Mouse (Mus musculus): ENCODE measurements at regions not wholly inside any gene's neighbourhood (a gene's known extent, or its start where the extent isn't known, plus 50 kb on each side); places are given as distances from the start of the nearest gene placed in this dataset.

DNA sequence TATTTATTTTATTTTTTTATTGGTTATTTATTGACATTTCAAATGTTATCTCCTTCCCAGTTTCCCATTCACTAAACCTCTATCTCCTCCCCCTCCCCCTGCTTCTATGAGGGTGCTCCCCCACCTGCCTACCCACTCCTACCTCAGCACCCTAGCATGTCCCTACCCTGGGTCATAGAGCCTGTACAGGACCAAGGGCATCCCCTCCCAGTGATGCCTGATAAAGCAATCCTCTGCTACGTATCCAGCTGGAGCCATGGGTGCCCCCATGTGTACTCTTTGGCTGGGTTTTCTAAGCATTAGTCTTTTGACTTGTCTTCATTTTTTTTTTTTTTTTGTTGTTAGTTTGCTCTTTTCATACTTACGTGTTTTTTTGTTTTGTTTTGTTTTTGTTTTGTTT is 502.9 kb downstream of the Irx1 start:
- Histone ChIP-seq H3K36me3 (ENCODE audit: control insufficient read depth, insufficient read depth) (no peaks in the 10 kb centered on the region), H3K4me3 (replicated peaks; ENCODE audit: low read length) (no peak overlapping the region), H3K4me1 (replicated peaks; ENCODE audit: control insufficient read depth, insufficient read depth, low read length) (peaks cover 7% of the 10 kb centered on the region), H3K27me3 (replicated peaks; ENCODE audit: control insufficient read depth, insufficient read depth, low read length) (peaks cover 16% of the 10 kb centered on the region; the same call in 1 of the 2 replicates), H3K27ac (ENCODE audit: low read length) (no peak overlapping the region), H3K9me3 (ENCODE audit: control insufficient read depth, low read length) (no peaks in the 10 kb centered on the region), H3K9ac (replicated peaks; ENCODE audit: low read depth, low read length) (no peak overlapping the region), H3K4me2 (ENCODE audit: low read length) (no peak overlapping the region)
- WGBS: 70% methylated on average over 2 of the region's 2 CpGs
- ATAC-seq: no peak

DNA sequence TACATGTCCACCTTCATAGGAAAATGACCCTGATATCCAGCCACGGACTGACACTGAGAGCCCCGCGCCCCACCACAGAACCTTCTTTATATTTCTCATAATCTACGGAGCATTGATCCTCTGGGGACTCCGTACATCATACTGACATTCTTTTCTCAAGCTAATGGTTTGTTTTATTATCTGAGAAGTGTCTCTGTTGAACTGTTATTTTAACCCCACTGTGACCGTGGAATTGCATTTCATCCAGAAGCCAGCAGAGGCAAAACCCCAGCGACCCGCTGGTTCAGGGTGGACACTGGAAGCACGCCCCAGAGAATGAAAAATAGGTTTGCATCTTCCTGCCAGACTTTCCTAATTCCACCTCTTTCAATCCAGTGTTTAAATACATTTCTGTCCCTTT is 503.4 kb downstream of the Irx1 start:
- Histone ChIP-seq H3K27me3 (replicated peaks; ENCODE audit: control insufficient read depth, insufficient read depth, low read length) (peaks cover 16% of the 10 kb centered on the region; the same call in 1 of the 2 replicates), H3K4me2 (ENCODE audit: low read length) (no peak overlapping the region)

GRCm38 (mm10) chr13:71459022-71459536 is 504.4 kb downstream of the Irx1 start:
- Histone ChIP-seq H3K27me3 (replicated peaks; ENCODE audit: control insufficient read depth, insufficient read depth, low read length) (peaks cover 16% of the 10 kb centered on the region; the same call in 1 of the 2 replicates), H3K4me1 (replicated peaks; ENCODE audit: control insufficient read depth, insufficient read depth, low read length) (peaks cover 7% of the 10 kb centered on the region), H3K9me3 (ENCODE audit: control insufficient read depth, low read length) (no peaks in the 10 kb centered on the region), H3K9ac (replicated peaks; ENCODE audit: low read depth, low read length) (peak overlapping the region; percentile 13; the same call in 1 of the 2 replicates), H3K4me2 (ENCODE audit: low read length) (peak overlapping the region; percentile 54), H3K27ac (ENCODE audit: low read length) (no peak overlapping the region), H3K36me3 (ENCODE audit: control insufficient read depth, insufficient read depth) (no peaks in the 10 kb centered on the region), H3K4me3 (replicated peaks; ENCODE audit: low read length) (peak overlapping the region; percentile 34)
- ATAC-seq: no peak
- 10% methylated on average over 11 of the region's 11 CpGs for WGBS

More for the DNA sequence above, 503.4 kb downstream of the Irx1 start:
- no peak overlapping the region for H3K27ac ChIP-seq (ENCODE audit: low read length)
- no peaks in the 10 kb centered on the region for H3K9me3 ChIP-seq (ENCODE audit: control insufficient read depth, low read length)
- 79% methylated on average over 9 of the region's 9 CpGs for WGBS
- ATAC-seq: no peak
- no peak overlapping the region for H3K4me3 ChIP-seq (replicated peaks; ENCODE audit: low read length)
- H3K36me3 ChIP-seq (ENCODE audit: control insufficient read depth, insufficient read depth): no peaks in the 10 kb centered on the region
- H3K4me1 ChIP-seq (replicated peaks; ENCODE audit: control insufficient read depth, insufficient read depth, low read length): peaks cover 7% of the 10 kb centered on the region
- H3K9ac ChIP-seq (replicated peaks; ENCODE audit: low read depth, low read length): no peak overlapping the region

DNA sequence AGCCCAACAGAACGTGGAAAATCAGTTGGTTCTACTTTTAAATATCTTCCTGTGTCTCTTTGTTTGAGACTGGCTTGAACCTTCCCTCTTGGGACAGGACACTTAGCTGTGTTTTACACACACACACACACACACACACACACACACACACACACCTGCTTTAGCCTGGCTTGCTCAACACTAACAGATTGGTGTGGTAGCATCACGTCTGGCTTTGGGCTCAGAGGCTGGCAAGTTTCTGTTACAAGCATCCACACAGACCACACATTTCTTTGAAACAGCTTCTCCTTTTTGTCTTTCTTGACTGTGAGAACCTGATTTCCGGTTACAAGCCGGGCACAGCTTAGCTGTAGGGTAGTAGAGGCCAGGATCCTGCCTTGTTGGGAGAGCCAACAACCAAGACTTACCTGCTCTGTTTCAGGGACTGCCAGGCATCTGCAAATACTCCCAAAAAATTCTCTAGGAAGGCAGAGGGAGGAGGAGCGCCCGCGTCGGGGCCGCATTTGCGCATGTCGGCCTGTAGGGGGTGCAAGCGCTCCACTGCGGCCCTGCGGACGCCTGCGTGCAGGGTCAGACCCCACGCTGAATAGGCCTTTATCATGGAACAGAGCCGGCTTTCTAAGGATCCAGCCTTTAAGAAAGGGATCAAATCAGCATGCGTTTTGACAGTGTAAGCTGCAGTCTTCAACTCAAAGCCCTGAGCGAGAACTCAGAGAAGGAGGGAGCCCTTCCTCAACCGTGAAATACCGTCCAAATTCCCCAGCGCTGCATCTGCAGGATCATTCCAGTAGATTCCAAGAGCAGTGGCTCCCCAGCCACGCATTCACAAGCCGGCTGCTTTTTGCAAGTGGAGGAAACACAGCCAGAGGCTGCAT is 505.2 kb downstream of the Irx1 start:
- 3% methylated on average over 25 of the region's 25 CpGs for WGBS
- Histone ChIP-seq H3K9ac (replicated peaks; ENCODE audit: low read depth, low read length) (peak overlapping the region; percentile 51), H3K4me2 (ENCODE audit: low read length) (peak overlapping the region; percentile 54), H3K27ac (ENCODE audit: low read length) (no peak overlapping the region), H3K36me3 (ENCODE audit: control insufficient read depth, insufficient read depth) (no peaks in the 10 kb centered on the region), H3K4me1 (replicated peaks; ENCODE audit: control insufficient read depth, insufficient read depth, low read length) (peaks cover 7% of the 10 kb centered on the region), H3K4me3 (replicated peaks; ENCODE audit: low read length) (peak overlapping the region; percentile 34), H3K27me3 (replicated peaks; ENCODE audit: control insufficient read depth, insufficient read depth, low read length) (peaks cover 16% of the 10 kb centered on the region; the same call in 1 of the 2 replicates), H3K9me3 (ENCODE audit: control insufficient read depth, low read length) (no peaks in the 10 kb centered on the region)
- peak; percentile 90 for ATAC-seq

- Histone ChIP-seq H3K9me3 (ENCODE audit: control insufficient read depth, low read length) (no peaks in the 10 kb centered on the region), H3K4me1 (replicated peaks; ENCODE audit: control insufficient read depth, insufficient read depth, low read length) (peaks cover 7% of the 10 kb centered on the region), H3K9ac (replicated peaks; ENCODE audit: low read depth, low read length) (no peak overlapping the region), H3K36me3 (ENCODE audit: control insufficient read depth, insufficient read depth) (no peaks in the 10 kb centered on the region), H3K27ac (ENCODE audit: low read length) (no peak overlapping the region), H3K4me2 (ENCODE audit: low read length) (no peak overlapping the region), H3K27me3 (replicated peaks; ENCODE audit: control insufficient read depth, insufficient read depth, low read length) (peaks cover 16% of the 10 kb centered on the region; the same call in 1 of the 2 replicates), H3K4me3 (replicated peaks; ENCODE audit: low read length) (no peak overlapping the region)
- WGBS: 80% methylated on average over 3 of the region's 3 CpGs
- ATAC-seq: no peak
Measured at GRCm38 (mm10) chr13:71457550-71457949, 506.0 kb downstream of the Irx1 start.

- Histone ChIP-seq H3K4me1 (replicated peaks; ENCODE audit: control insufficient read depth, insufficient read depth, low read length) (no peaks in the 10 kb centered on the region), H3K4me2 (ENCODE audit: low read length) (no peak overlapping the region), H3K9me3 (ENCODE audit: control insufficient read depth, low read length) (no peaks in the 10 kb centered on the region), H3K27ac (ENCODE audit: low read length) (no peak overlapping the region), H3K27me3 (replicated peaks; ENCODE audit: control insufficient read depth, insufficient read depth, low read length) (0 out of 2 replicates have a peak, but pooled peaks cover 6% of the 10 kb centered on the region), H3K36me3 (ENCODE audit: control insufficient read depth, insufficient read depth) (no peaks in the 10 kb centered on the region), H3K9ac (replicated peaks; ENCODE audit: low read depth, low read length) (no peak overlapping the region), H3K4me3 (replicated peaks; ENCODE audit: low read length) (no peak overlapping the region)
- WGBS: 85% methylated on average over 5 of the region's 5 CpGs
- ATAC-seq: no peak
Measured at GRCm38 (mm10) chr13:71452258-71452657, 511.3 kb downstream of the Irx1 start.

DNA sequence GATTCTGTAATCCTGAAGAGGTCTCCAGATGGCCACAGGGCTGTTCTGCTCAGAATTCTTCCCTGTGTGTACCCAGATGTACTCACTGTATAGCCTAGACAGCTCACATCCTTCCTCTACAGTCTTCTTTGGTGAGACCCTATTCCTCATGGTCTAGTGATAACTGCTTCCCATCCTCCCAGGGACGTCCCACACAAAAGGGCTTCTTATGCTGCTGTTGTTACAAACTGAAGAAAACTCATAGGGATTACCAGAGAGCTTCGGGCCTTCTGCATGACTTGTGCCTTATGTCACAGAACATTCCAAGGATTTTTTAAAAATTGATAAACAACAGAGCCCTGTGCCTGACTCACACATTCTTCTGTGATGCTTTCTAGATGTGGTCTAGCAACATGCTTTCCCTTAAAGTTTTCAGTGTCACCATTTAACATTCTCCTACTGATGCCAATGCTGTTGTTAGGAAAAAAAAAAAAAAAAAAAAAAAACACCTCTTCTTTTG is 525.9 kb downstream of the Irx1 start:
- Histone ChIP-seq H3K4me2 (ENCODE audit: low read length) (no peak overlapping the region), H3K27me3 (replicated peaks; ENCODE audit: control insufficient read depth, insufficient read depth, low read length) (no peaks in the 10 kb centered on the region), H3K27ac (ENCODE audit: low read length) (no peak overlapping the region), H3K4me1 (replicated peaks; ENCODE audit: control insufficient read depth, insufficient read depth, low read length) (no peaks in the 10 kb centered on the region), H3K36me3 (ENCODE audit: control insufficient read depth, insufficient read depth) (no peaks in the 10 kb centered on the region), H3K9me3 (ENCODE audit: control insufficient read depth, low read length) (no peaks in the 10 kb centered on the region), H3K4me3 (replicated peaks; ENCODE audit: low read length) (no peak overlapping the region), H3K9ac (replicated peaks; ENCODE audit: low read depth, low read length) (no peak overlapping the region)
- WGBS: 57% methylated on average over 2 of the region's 2 CpGs
- no peak for ATAC-seq

- Histone ChIP-seq H3K27ac (ENCODE audit: low read length) (no peak overlapping the region), H3K9me3 (ENCODE audit: control insufficient read depth, low read length) (no peaks in the 10 kb centered on the region), H3K36me3 (ENCODE audit: control insufficient read depth, insufficient read depth) (no peaks in the 10 kb centered on the region), H3K27me3 (replicated peaks; ENCODE audit: control insufficient read depth, insufficient read depth, low read length) (no peaks in the 10 kb centered on the region), H3K4me1 (replicated peaks; ENCODE audit: control insufficient read depth, insufficient read depth, low read length) (no peaks in the 10 kb centered on the region), H3K4me2 (ENCODE audit: low read length) (no peak overlapping the region), H3K4me3 (replicated peaks; ENCODE audit: low read length) (no peak overlapping the region), H3K9ac (replicated peaks; ENCODE audit: low read depth, low read length) (no peak overlapping the region)
- 60% methylated on average over 21 of the region's 21 CpGs for WGBS
- peak; percentile 28; the same call in 1 of the 2 replicates for ATAC-seq
Measured at GRCm38 (mm10) chr13:71403654-71404560, 559.6 kb downstream of the Irx1 start.

Data from forebrain, embryonic 16.5 days (tissue).